Mouse (Mus musculus) granulocyte monocyte progenitor cell, adult 5-6 weeks (primary cell): ENCODE measurements around the gene Parp6. TPM values are rescaled to one million over a fixed set of nuclear protein-coding genes. Genes with fewer than 3 reads are reported as not detected.

Experiments
- ATAC-seq: replicated peaks from 2 replicates; pipeline ENCODE4 v1.8.0; 2016; ENCODE audit warnings: mild to moderate bottlenecking, moderate TSS enrichment, inconsistent platforms; ENCODE audit not compliant: poor library complexity, severe bottlenecking
- total RNA-seq, 2 experiments: library from RNA; stranded (forward) in 1 of 2; stranded (reverse) in 1 of 2; fragments of 200-712, 200-1000 nt in 1 of 2; fragments of >200 nt in 1 of 2; fragmentation: Nextera tagmentation in 1 of 2; gene quantifications; 2 replicates each; pipeline ENCODE4 v1.2.3; 2014 to 2017

Gene Parp6
- total RNA-seq (2014; fragmentation: Nextera tagmentation) (24.7 and 34.6 TPM in 2 replicates), total RNA-seq (2017) (10.9 and 21.2 TPM in 2 replicates)

DNA sequence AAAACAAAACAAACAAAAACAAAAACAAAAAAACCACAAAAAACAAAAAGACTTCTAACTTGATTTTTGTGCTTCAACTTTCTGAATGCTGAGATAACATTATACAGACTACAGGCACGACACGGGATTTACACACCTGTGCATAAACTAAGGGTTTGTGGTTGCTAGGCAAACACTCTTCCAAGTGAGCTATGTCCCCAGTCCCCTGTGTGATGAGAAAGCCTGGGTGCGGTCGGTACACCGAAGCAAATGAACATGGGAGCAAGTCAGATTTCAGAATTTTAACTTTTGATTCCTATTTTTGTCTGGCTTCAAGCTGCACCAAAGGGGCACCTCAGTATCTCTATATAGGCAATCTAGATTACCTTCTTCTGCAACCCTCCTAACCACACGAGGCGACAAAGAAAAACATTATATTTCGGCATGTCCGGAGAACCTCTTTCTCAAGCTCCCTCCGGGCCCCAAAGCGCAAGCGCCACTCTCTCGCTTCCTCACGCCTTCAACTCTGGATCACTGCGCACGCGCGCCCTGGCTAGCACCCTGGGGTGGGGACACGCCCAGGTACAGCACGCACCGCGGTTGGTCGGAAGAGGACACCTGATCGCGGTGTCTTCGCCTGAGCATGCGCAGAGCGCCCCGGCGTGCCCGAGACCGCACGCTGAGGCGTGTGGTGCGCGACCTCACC lies at the start of gene Parp6:
Gene Parp6 (plus strand): TSS at position 663 of the 685 bp plus-strand sequence.
- peak; percentile 94 for ATAC-seq

DNA sequence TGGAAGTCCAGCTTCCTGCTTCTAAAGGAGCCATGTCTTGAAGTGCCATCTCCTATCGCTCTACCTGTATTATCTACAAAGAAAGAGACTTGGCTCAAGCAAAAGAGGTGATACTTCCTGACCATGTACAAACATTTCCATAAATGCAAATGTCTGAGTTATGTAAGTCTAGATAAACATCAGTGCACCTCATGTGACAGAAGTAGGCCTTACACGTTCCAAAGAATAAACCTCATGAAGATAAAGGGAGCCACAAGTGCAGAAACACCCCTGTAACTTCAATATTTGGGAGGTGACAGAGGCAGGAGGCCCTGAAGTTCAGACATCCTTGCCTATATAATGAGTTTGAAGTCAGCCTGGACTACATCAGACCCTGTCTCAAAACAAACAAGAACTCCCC lies 45.2 kb upstream of the Parp6 start:
- no peak for ATAC-seq

DNA sequence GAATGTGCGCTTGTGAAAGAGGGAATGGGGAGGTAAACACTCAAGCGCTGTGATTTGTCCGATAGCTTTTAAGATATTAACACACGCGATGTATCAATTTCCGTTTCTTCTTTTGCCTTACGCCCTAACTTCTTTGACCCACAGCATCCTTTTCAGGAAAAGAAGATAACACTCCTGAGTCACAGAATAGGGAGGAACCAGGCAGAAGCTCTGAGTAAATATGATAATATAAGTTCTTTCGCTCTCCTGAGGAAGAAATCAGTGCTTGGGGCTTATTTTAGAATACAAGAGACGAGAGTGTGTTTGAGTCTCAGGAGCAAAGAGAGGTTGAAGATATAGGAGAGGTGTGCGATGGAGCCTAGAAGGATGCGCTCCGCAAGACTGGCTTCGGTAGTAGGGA lies 39.7 kb upstream of the Parp6 start:
- no peak for ATAC-seq

GRCm38 (mm10) chr9:59577844-59578504 lies 39.1 kb upstream of the Parp6 start, which contains the start of gene Celf6:
Celf6 (plus strand) TSS chr9:59577917.
- peak; percentile 95 for ATAC-seq

GRCm38 (mm10) chr9:59578505-59578867 lies 38.6 kb upstream of the Parp6 start:
- ATAC-seq: no peak

GRCm38 (mm10) chr9:59584871-59585308 lies 32.2 kb upstream of the Parp6 start:
- peak; percentile 95 for ATAC-seq

- ATAC-seq: no peak
Observed at GRCm38 (mm10) chr9:59588252-59588651, 28.8 kb upstream of the Parp6 start.

GRCm38 (mm10) chr9:59588710-59589671 lies 28.1 kb upstream of the Parp6 start:
- no peak for ATAC-seq

- ATAC-seq: no peak; the same call in 1 of the 2 replicates
Observed at GRCm38 (mm10) chr9:59589703-59590439, 27.2 kb upstream of the Parp6 start.

DNA sequence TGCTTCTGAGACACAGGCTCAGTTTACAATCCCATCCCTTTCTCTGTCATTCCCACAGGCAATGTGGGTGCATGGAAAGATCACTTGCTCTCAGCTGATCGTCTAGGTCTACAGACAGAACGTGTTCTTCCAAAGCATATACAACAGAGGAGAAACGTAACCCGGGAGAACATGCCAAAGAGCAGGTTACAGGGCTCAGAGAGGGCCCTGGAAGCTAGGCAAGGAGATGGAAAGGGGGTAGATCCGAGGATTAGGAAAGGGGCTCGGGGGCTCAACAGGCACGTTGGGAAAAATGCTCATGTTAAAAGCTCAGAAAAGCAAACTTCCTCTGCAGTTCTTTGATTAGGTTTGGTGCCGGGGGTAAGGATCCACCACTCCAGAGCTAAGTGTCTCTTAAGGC lies 15.4 kb upstream of the Parp6 start:
- ATAC-seq: no peak

- ATAC-seq: no peak
Observed at GRCm38 (mm10) chr9:59605967-59606366, 11.1 kb upstream of the Parp6 start.

- no peak for ATAC-seq
Observed at GRCm38 (mm10) chr9:59610950-59611349, 6.1 kb upstream of the Parp6 start.

DNA sequence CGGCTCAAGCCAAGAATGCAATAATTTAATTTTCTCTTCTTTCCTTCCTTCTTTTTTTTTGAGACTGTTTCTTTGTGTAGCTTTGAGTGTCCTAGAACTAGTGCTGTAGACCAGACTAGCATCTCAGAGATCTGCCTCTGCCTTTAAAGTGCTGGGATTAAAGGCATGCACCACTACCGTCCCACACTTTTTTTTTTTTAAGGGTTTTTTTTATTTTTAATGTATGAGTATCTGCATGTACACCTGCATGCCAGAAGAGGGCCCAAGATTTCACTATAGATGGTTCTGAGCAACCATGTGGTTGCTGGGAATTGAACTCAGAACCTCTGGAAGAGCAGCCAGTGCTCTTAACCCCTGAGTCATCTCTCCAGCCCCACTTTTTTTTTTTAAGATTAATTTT lies 1.3 kb upstream of the Parp6 start:
- ATAC-seq: no peak

- peak; percentile 5; the same call in 1 of the 2 replicates for ATAC-seq
Observed at GRCm38 (mm10) chr9:59617307-59617973, 356 bp downstream of the Parp6 start.

- ATAC-seq: no peak
Observed at GRCm38 (mm10) chr9:59638372-59638771, 21.3 kb downstream of the Parp6 start.

- no peak for ATAC-seq
Observed at GRCm38 (mm10) chr9:59639936-59640335, 22.9 kb downstream of the Parp6 start.

DNA sequence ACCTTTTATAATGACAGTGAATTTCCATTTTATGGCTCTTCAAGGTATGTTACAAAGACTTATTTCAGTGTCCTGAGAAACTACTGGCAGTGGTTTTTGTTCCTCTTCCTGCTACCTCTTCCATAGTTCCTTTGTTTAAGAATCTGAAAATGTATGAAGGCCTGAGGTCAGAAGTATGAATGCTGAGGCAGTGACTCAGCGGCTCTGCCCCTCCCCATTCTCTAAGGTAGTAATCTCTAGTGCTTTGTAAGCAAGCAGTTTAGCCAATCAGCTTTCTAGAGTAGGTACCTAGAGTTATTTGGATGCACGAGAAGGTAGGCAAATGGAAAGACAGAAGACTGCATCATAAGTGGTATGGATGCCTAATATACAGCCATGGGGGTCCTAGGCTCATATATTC lies 24.2 kb downstream of the Parp6 start:
- ATAC-seq: no peak

GRCm38 (mm10) chr9:59649911-59650310 lies 32.8 kb downstream of the Parp6 start:
- no peak for ATAC-seq

DNA sequence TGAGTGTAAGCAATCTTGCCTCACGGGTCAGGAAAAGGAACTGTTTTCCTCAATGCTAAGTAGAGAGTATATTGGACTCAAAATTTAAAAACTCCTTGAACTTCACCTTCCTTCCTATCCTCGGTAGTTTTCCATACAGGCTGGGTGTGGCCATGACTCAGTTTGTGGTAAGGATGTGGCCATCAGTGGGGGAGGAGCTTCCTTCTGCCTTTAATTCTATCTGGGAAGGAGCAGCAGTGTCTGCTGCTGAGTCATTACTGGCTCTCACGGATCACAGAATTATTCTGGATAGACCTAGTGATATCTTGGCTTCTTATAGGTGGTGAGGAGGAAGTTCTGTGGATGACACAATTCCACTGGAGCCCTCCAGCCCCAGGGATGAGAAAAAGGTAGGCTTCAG lies 36.3 kb downstream of the Parp6 start:
- ATAC-seq: peak; percentile 38
